Mouse (Mus musculus): ENCODE results near the gene Stat5a. TPM values are rescaled to one million over a fixed set of nuclear protein-coding genes. Genes with fewer than 3 reads are reported as not detected.

Stat5a gene
- total RNA-seq, 2 experiments from 2014 or later, result 1.1 to 1.5 TPM

- DNase-seq, result no peak
Observed at GRCm38 (mm10) chr11:100836923-100837702, 22.0 kb upstream of the Stat5a start.

- no peak for DNase-seq
Observed at GRCm38 (mm10) chr11:100838894-100839293, 20.3 kb upstream of the Stat5a start.

- no peak for DNase-seq
Observed at GRCm38 (mm10) chr11:100839523-100839922, 19.6 kb upstream of the Stat5a start.

- DNase-seq, result no peak
Observed at GRCm38 (mm10) chr11:100840866-100841265, 18.3 kb upstream of the Stat5a start.

GRCm38 (mm10) chr11:100842025-100842424 lies 17.1 kb upstream of the Stat5a start:
- no peak for DNase-seq

GRCm38 (mm10) chr11:100843070-100843669 lies 16.0 kb upstream of the Stat5a start:
- DNase-seq, result no peak

GRCm38 (mm10) chr11:100844121-100844520 lies 15.0 kb upstream of the Stat5a start:
- DNase-seq, result no peak

- no peak for DNase-seq
Observed at GRCm38 (mm10) chr11:100845793-100846192, 13.4 kb upstream of the Stat5a start.

- DNase-seq, result no peak
Observed at GRCm38 (mm10) chr11:100847572-100847971, 11.6 kb upstream of the Stat5a start.

GRCm38 (mm10) chr11:100848080-100848479 lies 11.1 kb upstream of the Stat5a start:
- DNase-seq, result no peak

GRCm38 (mm10) chr11:100848789-100849379 lies 10.3 kb upstream of the Stat5a start:
- DNase-seq, result no peak

- no peak for DNase-seq
Observed at GRCm38 (mm10) chr11:100849456-100850037, 9.6 kb upstream of the Stat5a start.

GRCm38 (mm10) chr11:100850038-100850777 lies 8.9 kb upstream of the Stat5a start, which contains the start of gene Stat5b:
Stat5b (minus strand) TSS chr11:100850724.
- peak; percentile 42 to 48 for DNase-seq

GRCm38 (mm10) chr11:100850778-100851528 lies 8.2 kb upstream of the Stat5a start:
- peak; percentile 33 to 37 for DNase-seq

GRCm38 (mm10) chr11:100852088-100852487 lies 7.1 kb upstream of the Stat5a start:
- no peak for DNase-seq

GRCm38 (mm10) chr11:100853018-100853417 lies 6.1 kb upstream of the Stat5a start:
- DNase-seq, result no peak

GRCm38 (mm10) chr11:100854268-100854667 lies 4.9 kb upstream of the Stat5a start:
- no peak for DNase-seq

- DNase-seq, result no peak
Observed at GRCm38 (mm10) chr11:100855178-100855577, 4.0 kb upstream of the Stat5a start.

- no peak for DNase-seq
Observed at GRCm38 (mm10) chr11:100857960-100858359, 1.2 kb upstream of the Stat5a start.

- no peak for DNase-seq
Observed at GRCm38 (mm10) chr11:100859579-100860075, 476 bp downstream of the Stat5a start.

All from layer of hippocampus, postnatal 36 days (tissue).